Mouse (Mus musculus) heart, postnatal 10 days (tissue): ENCODE data around the gene Daglb. TPM values are rescaled to one million over a fixed set of nuclear protein-coding genes. Genes with fewer than 3 reads are reported as not detected.
A peak's percentile ranks its signal among the peaks of the same experiment; 100 is the strongest.

ENCODE experiments used
- DNase-seq, 2 experiments: peaks; one replicate each; pipeline ENCODE4 v3.0.0; 2021
- intact Hi-C: fragments of 180-260 bp; cut with DNase I; formaldehyde crosslinking; loops from one replicate; pipeline ENCODE4 v1.15.1; 2025
- total RNA-seq, 2 experiments: library from RNA; stranded (reverse); gene quantifications; 2 replicates each; pipeline ENCODE4 v1.2.3; 2021

Daglb gene
- 1 to 10 TPM; 7.9 to 8.8 TPM for total RNA-seq

- peak; percentile 91 to 92 for DNase-seq
- intact Hi-C loops: no loop called here
Observed at GRCm38 (mm10) chr5:143464100-143464756, at the start of gene Daglb. TSS of gene Daglb (plus strand) at chr5:143464584.

GRCm38 (mm10) chr5:143421484-143421883, 42.9 kb upstream of the Daglb start:
- intact Hi-C loops: loop anchor here (5.0 kb wide), 2 partner anchors 49 to 89 kb away; no protein-coding TSS in a partner anchor
- no peak for DNase-seq

GRCm38 (mm10) chr5:143422990-143423389, 41.4 kb upstream of the Daglb start:
- intact Hi-C loops: loop anchor here (5.0 kb wide), 2 partner anchors 51 to 91 kb away; no protein-coding TSS in a partner anchor
- DNase-seq: no peak

- intact Hi-C loops: loop anchor here (5.0 kb wide), 2 partner anchors 52 to 92 kb away; no protein-coding TSS in a partner anchor
- DNase-seq: peak; percentile 62 to 83
Observed at GRCm38 (mm10) chr5:143423899-143424519, 40.4 kb upstream of the Daglb start.

GRCm38 (mm10) chr5:143434421-143434820, 30.0 kb upstream of the Daglb start:
- intact Hi-C loops: loop anchor here (5.0 kb wide), 1 partner anchor 278 kb away; no protein-coding TSS in a partner anchor

GRCm38 (mm10) chr5:143441298-143441697, 23.1 kb upstream of the Daglb start:
- intact Hi-C loops: no loop called here
- DNase-seq: no peak

More at GRCm38 (mm10) chr5:143434421-143434820, 30.0 kb upstream of the Daglb start:
- peak; percentile 77 to 88 for DNase-seq

- DNase-seq: no peak
- intact Hi-C loops: no loop called here
Observed at GRCm38 (mm10) chr5:143441753-143442152, 22.6 kb upstream of the Daglb start.

- DNase-seq: no peak
- intact Hi-C loops: no loop called here
Observed at GRCm38 (mm10) chr5:143463671-143464070, 713 bp upstream of the Daglb start.

GRCm38 (mm10) chr5:143464757-143465118, 354 bp downstream of the Daglb start:
- intact Hi-C loops: no loop called here

GRCm38 (mm10) chr5:143465156-143466085, 1.0 kb downstream of the Daglb start:
- DNase-seq: no peak
- intact Hi-C loops: no loop called here

More at GRCm38 (mm10) chr5:143464757-143465118, 354 bp downstream of the Daglb start:
- DNase-seq: no peak

GRCm38 (mm10) chr5:143466891-143467669, 2.7 kb downstream of the Daglb start:
- no peak for DNase-seq
- intact Hi-C loops: no loop called here

- intact Hi-C loops: no loop called here
- DNase-seq: no peak
Observed at GRCm38 (mm10) chr5:143467931-143468330, 3.5 kb downstream of the Daglb start.

GRCm38 (mm10) chr5:143469628-143470027, 5.2 kb downstream of the Daglb start:
- no peak for DNase-seq
- intact Hi-C loops: no loop called here

GRCm38 (mm10) chr5:143470421-143471164, 6.2 kb downstream of the Daglb start:
- intact Hi-C loops: no loop called here
- peak; percentile 75 to 79 for DNase-seq

GRCm38 (mm10) chr5:143471165-143471546, 6.8 kb downstream of the Daglb start:
- no peak for DNase-seq
- intact Hi-C loops: no loop called here

GRCm38 (mm10) chr5:143471953-143472618, 7.7 kb downstream of the Daglb start:
- intact Hi-C loops: no loop called here
- DNase-seq: no peak

- no peak for DNase-seq
- intact Hi-C loops: no loop called here
Observed at GRCm38 (mm10) chr5:143475153-143475844, 10.9 kb downstream of the Daglb start.

- intact Hi-C loops: no loop called here
- DNase-seq: no peak
Observed at GRCm38 (mm10) chr5:143476013-143476412, 11.6 kb downstream of the Daglb start.
